Mouse (Mus musculus) lung, postnatal 0 days (tissue): ENCODE measurements at regions not wholly inside any gene's neighbourhood (a gene's known extent, or its start where the extent isn't known, plus 50 kb on each side); places are given as distances from the start of the nearest gene placed in this dataset.

Experiments used
- CTCF ChIP-seq: IDR thresholded peaks from 2 replicates; pipeline ENCODE4 v1.5.1; 2016; ENCODE audit warnings: antibody characterized with exemption, mild to moderate bottlenecking
- EP300 ChIP-seq: IDR thresholded peaks from 2 replicates; pipeline ENCODE4 v1.6.1; 2016; ENCODE audit warnings: antibody characterized with exemption, mild to moderate bottlenecking, control low read depth

DNA sequence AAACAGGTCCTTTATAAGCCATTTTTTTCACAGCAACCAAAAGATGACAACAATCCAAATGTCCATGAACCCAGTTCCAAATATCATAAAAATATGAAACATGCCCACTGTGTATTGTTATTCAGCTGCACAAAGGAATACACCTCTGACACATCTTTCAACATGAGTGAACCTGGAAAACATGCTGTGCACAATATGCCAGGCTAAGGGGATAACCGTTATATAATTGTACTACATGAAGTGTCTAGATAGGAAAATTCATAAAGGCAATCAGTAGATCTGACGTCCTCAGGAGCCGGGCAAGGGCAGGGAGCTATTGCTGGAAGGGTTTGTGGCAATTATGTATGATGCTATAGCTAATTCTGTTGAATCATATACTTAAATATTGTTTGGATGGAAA is 379.6 kb downstream of the Fut8 start:
- TF ChIP-seq CTCF = no peak
- TF ChIP-seq EP300 = no peak
